Mouse (Mus musculus): ENCODE data around the gene Sorbs1.

The Sorbs1 gene

DNA sequence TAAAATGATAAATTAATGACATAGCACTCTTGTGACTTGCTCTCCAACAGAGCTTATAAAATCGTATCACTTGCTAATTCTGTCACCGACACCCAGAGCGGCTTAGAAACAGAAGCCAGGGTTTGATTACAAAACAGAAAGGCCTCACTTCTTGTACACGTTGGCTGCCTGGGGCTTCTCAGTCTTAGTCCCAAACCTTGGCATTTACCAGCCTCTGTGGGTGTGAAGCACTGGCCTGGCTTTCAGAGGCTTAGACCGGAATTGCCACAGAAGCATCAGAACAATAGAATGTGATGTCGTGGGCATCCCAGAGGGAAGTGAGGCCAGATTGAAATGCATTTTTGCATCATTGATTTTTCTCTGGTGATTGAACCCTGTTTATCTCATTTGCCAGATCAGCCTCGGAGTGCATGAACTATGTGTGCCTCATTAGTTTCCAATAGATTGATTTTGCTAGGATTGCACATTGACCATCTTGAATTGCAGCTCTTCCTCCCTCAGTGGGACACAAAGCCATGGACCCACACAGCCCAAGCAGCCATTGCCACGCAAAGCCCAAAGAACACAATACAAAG, 9.9 kb upstream of the Sorbs1 start:
- ChIA-PET POLR2A (interaction anchor here in 2 of 4 experiments (0.6 to 1.0 kb wide), 2 partner anchors 10 to 246 kb away, joined by 3 to 5 read pairs; partner anchors contain the start of gene Sorbs1 (in 1 of the 2)), CTCF (no interaction called here)

GRCm38 (mm10) chr19:40520403-40520802, 6.8 kb upstream of the Sorbs1 start:
- POLR2A ChIA-PET: no interaction called here

DNA sequence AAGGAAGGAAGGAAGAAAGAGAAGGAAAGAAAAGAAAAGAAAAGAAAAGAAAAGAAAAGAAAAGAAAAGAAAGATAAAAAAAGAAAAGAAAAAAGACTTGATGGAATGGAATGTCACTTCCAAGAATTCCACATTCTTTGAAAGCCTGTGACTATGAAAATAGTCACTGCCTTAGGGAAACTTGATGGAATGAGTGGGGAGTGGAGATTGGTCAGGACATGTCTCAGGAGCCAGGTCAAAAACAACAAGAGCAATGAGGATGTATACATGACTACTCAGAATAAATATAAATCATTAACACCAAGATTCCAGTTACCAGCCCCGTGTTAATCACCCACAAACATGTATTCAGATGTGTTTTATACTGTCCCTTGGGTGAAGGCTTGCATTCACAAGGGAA, 5.1 kb upstream of the Sorbs1 start:
- POLR2A ChIA-PET: no interaction called here
- CTCF ChIA-PET: no interaction called here

More at GRCm38 (mm10) chr19:40520403-40520802, 6.8 kb upstream of the Sorbs1 start:
- CTCF ChIA-PET: interaction anchor here in 1 of 4 experiments (0.6 kb wide), 1 partner anchor 185 kb away, joined by 3 read pairs; no protein-coding TSS in a partner anchor

- ChIA-PET POLR2A (interaction anchor here in 1 of 4 experiments (0.6 to 1.3 kb wide), 2 partner anchors 29 to 245 kb away, joined by 3 read pairs; no protein-coding TSS in a partner anchor), CTCF (no interaction called here)
These were observed 2.0 kb upstream of the Sorbs1 start for GRCm38 (mm10) chr19:40515596-40515995.

GRCm38 (mm10) chr19:40514376-40514775, 797 bp upstream of the Sorbs1 start:
- POLR2A ChIA-PET: interaction anchor here in 2 of 4 experiments (1.0 to 1.6 kb wide), 10 partner anchors 8 to 380 kb away, joined by 3 to 8 read pairs (median 3); partner anchors contain the start of genes Pdlim1 (in 1 of the 2) and Zfp518a (in 1 of the 2)
- CTCF ChIA-PET: interaction anchor here in 3 of 4 experiments (1.0 to 1.6 kb wide), 5 partner anchors 97 to 169 kb away, joined by 3 to 8 read pairs (median 4); partner anchors contain the start of genes Entpd1 (in 1 of the 3) and Tctn3 (in 1 of the 3)

DNA sequence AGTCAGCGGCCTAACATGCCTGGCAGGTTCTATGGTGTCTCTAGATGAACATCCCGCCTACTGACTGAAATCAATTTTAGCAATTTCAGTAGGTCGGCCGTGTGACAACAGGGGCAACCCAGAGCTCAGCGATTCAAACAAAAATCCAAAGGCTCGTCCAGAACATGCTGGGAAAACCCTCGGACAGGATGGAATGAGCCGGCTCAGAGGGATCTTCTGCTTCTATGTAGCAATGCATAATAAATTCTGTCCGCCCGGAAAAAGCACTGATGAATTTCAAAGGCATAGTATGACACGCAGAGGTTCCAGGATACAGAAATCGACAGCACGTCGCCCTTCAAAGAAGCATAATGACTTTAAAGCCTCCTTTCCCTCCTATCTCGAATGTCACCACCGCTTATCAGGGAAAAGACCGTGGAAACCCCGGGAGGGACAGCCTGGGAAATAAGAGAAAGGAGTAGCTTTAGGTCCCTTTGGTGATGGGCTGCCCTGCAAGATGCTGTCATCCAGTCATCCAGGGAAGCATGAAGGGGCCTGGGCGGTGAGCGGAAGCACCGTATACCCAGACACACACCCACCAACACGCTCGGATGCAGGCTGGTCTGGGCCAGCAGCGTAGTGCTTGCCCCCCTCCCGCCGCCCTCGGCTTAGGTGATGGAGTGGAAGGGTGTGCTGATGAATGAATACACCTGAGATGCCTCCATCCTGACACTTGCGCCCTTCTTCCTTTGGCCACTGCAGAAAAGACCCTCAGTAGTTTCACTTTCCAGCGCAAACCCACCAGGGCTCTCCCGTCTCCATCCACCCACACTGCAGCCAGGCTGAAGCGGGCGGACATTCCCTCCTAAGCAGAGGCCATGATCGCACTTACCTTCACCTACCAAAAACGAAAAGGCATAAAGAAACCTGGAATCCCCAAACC, 818 bp downstream of the Sorbs1 start:
- CTCF ChIA-PET: interaction anchor here in 2 of 4 experiments (0.5 to 1.6 kb wide), 4 partner anchors 99 to 179 kb away, joined by 4 to 8 read pairs (median 4); partner anchors contain the start of genes Entpd1 (in 1 of the 2) and Tctn3 (in 1 of the 2)
- POLR2A ChIA-PET: interaction anchor here in 3 of 4 experiments (0.7 to 1.9 kb wide), 18 partner anchors 8 to 382 kb away, joined by 3 to 8 read pairs (median 4); partner anchors contain the start of genes Pdlim1 (in 1 of the 3) and Zfp518a (in 1 of the 3)

GRCm38 (mm10) chr19:40511679-40512309, 1.8 kb downstream of the Sorbs1 start:
- POLR2A ChIA-PET: interaction anchor here in 3 of 4 experiments (0.7 to 1.9 kb wide), 7 partner anchors 10 to 82 kb away, joined by 3 to 8 read pairs (median 4); no protein-coding TSS in a partner anchor
- CTCF ChIA-PET: no interaction called here

DNA sequence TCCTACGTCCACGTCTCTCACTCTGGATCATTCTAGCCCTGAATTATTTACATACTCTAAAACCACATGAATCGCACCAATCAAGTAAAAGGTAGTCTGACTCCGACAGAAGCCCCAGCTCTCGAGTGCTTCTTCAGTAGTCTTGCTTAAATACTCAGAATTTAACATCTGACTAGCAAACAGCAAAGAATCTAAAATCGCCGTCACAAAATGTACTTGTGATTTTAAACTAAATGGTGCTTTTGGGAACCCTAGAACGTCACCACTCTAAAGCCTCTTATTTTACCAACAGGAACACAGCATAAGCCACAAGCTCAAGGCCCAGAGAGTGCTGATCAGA, 2.5 kb downstream of the Sorbs1 start:
- ChIA-PET CTCF (no interaction called here), POLR2A (interaction anchor here in 3 of 4 experiments (0.5 to 1.2 kb wide), 6 partner anchors 24 to 964 kb away, joined by 3 to 4 read pairs (median 3); no protein-coding TSS in a partner anchor)

GRCm38 (mm10) chr19:40510387-40511099, 3.0 kb downstream of the Sorbs1 start:
- CTCF ChIA-PET: no interaction called here

DNA sequence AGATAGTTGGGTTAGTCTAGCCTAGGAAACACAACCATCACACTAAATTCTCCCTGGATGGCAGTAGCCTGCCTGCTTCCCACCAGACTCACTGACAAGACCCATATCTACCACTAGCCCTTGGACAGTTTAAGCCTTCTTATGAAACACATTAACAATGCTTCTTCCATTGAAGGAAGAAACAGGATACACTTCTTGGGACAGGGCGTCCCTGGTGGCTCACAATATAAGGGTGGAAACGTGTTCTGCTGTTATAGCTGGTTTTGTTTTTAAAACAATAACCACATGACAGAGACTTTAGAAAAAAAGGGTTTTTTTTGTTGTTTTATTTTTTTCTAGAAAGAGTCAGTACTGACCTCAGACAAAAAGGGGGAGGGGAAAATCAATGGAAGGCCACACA, 4.3 kb downstream of the Sorbs1 start:
- ChIA-PET CTCF (interaction anchor here in 2 of 4 experiments (0.6 to 0.9 kb wide), 2 partner anchors 118 to 227 kb away, joined by 3 read pairs; no protein-coding TSS in a partner anchor), POLR2A (interaction anchor here in 1 of 4 experiments (0.6 kb wide), 1 partner anchor 144 kb away, joined by 6 read pairs; no protein-coding TSS in a partner anchor)

More at GRCm38 (mm10) chr19:40510387-40511099, 3.0 kb downstream of the Sorbs1 start:
- POLR2A ChIA-PET: interaction anchor here in 2 of 4 experiments (0.5 to 0.7 kb wide), 3 partner anchors 153 to 965 kb away, joined by 3 to 4 read pairs (median 3); no protein-coding TSS in a partner anchor

DNA sequence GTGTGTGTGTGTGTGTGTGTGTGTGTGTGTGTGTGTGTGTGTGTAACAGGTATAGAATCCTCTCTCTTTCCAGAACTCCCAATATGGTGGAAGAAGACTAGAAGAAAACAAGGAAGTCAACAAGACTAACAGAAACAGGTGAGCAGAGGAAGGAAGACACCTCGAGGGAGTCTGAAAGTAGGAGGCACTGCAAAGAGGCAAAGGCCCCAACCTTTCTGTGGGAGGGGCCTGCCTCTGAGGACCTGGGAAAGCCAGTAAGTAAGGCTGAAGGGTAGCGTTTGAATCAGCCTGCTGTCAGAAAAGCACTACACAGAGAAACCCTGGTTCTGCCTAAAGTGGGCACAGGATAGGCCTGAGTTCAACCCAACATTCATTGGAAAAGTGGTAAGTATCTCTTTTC, 4.7 kb downstream of the Sorbs1 start:
- CTCF ChIA-PET: interaction anchor here in 1 of 4 experiments (0.9 kb wide), 1 partner anchor 117 kb away, joined by 3 read pairs; no protein-coding TSS in a partner anchor
- POLR2A ChIA-PET: interaction anchor here in 1 of 4 experiments (0.6 kb wide), 1 partner anchor 144 kb away, joined by 6 read pairs; no protein-coding TSS in a partner anchor

GRCm38 (mm10) chr19:40506965-40507364, 6.6 kb downstream of the Sorbs1 start:
- ChIA-PET CTCF (no interaction called here), POLR2A (no interaction called here)

DNA sequence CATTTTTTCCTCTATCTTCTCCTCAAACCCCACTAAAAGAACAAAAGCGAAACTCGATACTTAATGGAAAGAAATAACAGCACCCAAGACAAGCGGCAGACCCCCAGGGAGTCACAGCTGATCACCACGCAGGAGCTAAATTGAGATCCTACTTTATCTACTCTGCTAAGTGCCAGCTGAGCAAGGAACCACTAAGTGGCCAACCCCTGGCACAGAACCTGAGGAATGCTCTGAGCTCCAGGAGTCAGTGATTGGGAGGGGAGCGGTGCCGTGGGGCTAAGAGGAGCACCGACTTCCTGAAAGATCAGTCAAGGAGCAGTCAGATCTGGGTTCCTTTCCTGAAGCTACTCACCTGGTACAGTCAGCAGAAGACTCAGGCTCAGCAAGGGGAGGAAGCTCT, 9.2 kb downstream of the Sorbs1 start:
- POLR2A ChIA-PET: interaction anchor here in 2 of 4 experiments (0.5 to 1.0 kb wide), 2 partner anchors 9 to 147 kb away, joined by 4 read pairs; partner anchors contain the start of gene Sorbs1 (in 1 of the 2)
- CTCF ChIA-PET: interaction anchor here in 1 of 4 experiments (1.8 kb wide), 1 partner anchor 113 kb away, joined by 6 read pairs; no protein-coding TSS in a partner anchor

DNA sequence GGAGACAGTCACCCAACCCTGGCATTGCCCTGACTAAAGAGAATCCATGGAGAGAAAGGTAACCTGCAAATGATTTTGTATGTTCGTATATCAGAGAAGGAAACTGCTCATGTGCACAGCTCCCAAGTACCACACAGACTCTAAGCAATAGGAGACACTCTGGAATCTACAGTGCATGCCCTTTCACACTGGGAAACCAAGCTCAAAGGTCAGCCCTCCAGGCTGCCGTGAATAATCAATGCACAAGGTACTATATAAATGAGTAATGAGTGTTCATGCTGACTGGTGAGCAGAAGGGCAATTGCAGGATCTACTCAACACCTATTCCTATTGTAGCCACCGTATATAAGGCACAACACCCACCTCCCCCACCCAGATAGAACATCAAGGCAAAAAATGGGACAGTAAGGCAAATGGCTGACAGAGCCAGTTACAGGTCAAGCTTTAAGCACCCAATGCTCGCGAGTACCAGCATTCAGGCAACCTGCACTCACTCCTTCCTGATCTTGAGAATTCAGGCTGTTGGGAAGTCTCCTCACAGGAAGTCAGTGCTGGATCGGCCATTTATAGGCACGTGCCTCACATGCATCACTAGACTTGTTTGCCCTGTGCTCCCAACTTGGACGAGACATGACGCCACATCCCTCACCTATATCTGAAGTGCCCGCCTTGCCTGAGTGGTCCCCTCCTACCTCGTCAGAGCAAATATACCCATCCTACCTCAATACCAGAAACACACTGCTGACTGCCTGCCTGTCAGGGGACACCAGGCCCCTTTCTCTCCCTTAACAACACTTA, 13.4 kb downstream of the Sorbs1 start:
- ChIA-PET POLR2A (no interaction called here), CTCF (no interaction called here)

GRCm38 (mm10) chr19:40499141-40499540, 14.4 kb downstream of the Sorbs1 start:
- POLR2A ChIA-PET: no interaction called here
- CTCF ChIA-PET: no interaction called here

GRCm38 (mm10) chr19:40498162-40498725, 15.3 kb downstream of the Sorbs1 start:
- ChIA-PET POLR2A (interaction anchor here in 1 of 4 experiments (0.6 kb wide), 1 partner anchor 148 kb away, joined by 3 read pairs; no protein-coding TSS in a partner anchor), CTCF (no interaction called here)
